Mouse (Mus musculus): Measurements from ENCODE around the gene Hoxa11. TPM values are rescaled to one million over a fixed set of nuclear protein-coding genes. Genes with fewer than 3 reads are reported as not detected.

The Hoxa11 gene
- polyA plus RNA-seq (2012; fragmentation: generic; extraction: Trizol): 10.9 TPM

- Histone ChIP-seq H3K4me3 (peak within 1 kb of the TSS; percentile 90), H3K79me2 (ENCODE audit: control insufficient read depth, insufficient read depth) (peaks cover 42% of the 10 kb centered on the region), H3K27me3 (ENCODE audit: control insufficient read depth, insufficient read depth, insufficient read length) (no peaks in the 10 kb centered on the region), H3K36me3 (ENCODE audit: control insufficient read depth, insufficient read depth) (no peaks in the 10 kb centered on the region), H3K4me2 (ENCODE audit: low read depth) (peak within 1 kb of the TSS; percentile 90), H3ac (ENCODE audit: control insufficient read depth, insufficient read length) (peak within 1 kb of the TSS; percentile 73)
- TF ChIP-seq POLR2AphosphoS2 (IDR thresholded peaks at IDR 0.05; ENCODE audit: insufficient read length, low read depth) (peak; percentile 45), USF1 (IDR thresholded peaks at IDR 0.05; ENCODE audit: low read depth) (peak; percentile 93), MYOD1 (IDR thresholded peaks at IDR 0.05; ENCODE audit: control insufficient read depth in 1 of 3, insufficient read length in 2 of 3, low read depth in 2 of 3) (no peak), CEBPB (IDR thresholded peaks at IDR 0.05; ENCODE audit: insufficient read depth, poor library complexity, severe bottlenecking) (peak; percentile 68; the same call in 1 of the 2 replicates)
These were observed at the start of gene Hoxa11 for GRCm38 (mm10) chr6:52245757-52246142. Gene Hoxa11 (minus strand): TSS chr6:52245810.

- Histone ChIP-seq H3ac (ENCODE audit: control insufficient read depth, insufficient read length) (no peak overlapping the region), H3K4me3 (no peak overlapping the region), H3K36me3 (ENCODE audit: control insufficient read depth, insufficient read depth) (no peaks in the 10 kb centered on the region), H3K79me2 (ENCODE audit: control insufficient read depth, insufficient read depth) (no peaks in the 10 kb centered on the region), H3K4me2 (ENCODE audit: low read depth) (no peak overlapping the region), H3K27me3 (ENCODE audit: control insufficient read depth, insufficient read depth, insufficient read length) (no peaks in the 10 kb centered on the region)
- TF ChIP-seq POLR2AphosphoS2 (IDR thresholded peaks at IDR 0.05; ENCODE audit: insufficient read length, low read depth): no peak
- no peak for TF ChIP-seq USF1 (IDR thresholded peaks at IDR 0.05; ENCODE audit: low read depth)
- no peak for TF ChIP-seq MAX (IDR thresholded peaks at IDR 0.05; ENCODE audit: low read depth)
- no peak for TF ChIP-seq SRF (IDR thresholded peaks at IDR 0.05; ENCODE audit: control insufficient read depth, insufficient read length, low read depth)
- TF ChIP-seq REST (IDR thresholded peaks at IDR 0.05; ENCODE audit: insufficient read depth, insufficient read length): no peak
- no peak for TF ChIP-seq TCF3 (IDR thresholded peaks at IDR 0.05; ENCODE audit: insufficient read length, low read depth)
- TF ChIP-seq POLR2A (IDR thresholded peaks at IDR 0.05; ENCODE audit: insufficient read length, low read depth): no peak
These were observed 49.0 kb upstream of the Hoxa11 start for GRCm38 (mm10) chr6:52294616-52295015.

- Histone ChIP-seq H3K79me2 (ENCODE audit: control insufficient read depth, insufficient read depth) (no peaks in the 10 kb centered on the region), H3K4me3 (no peak overlapping the region), H3K36me3 (ENCODE audit: control insufficient read depth, insufficient read depth) (no peaks in the 10 kb centered on the region), H3K4me2 (ENCODE audit: low read depth) (no peak overlapping the region), H3ac (ENCODE audit: control insufficient read depth, insufficient read length) (no peak overlapping the region), H3K27me3 (ENCODE audit: control insufficient read depth, insufficient read depth, insufficient read length) (no peaks in the 10 kb centered on the region)
- TF ChIP-seq POLR2AphosphoS2 (IDR thresholded peaks at IDR 0.05; ENCODE audit: insufficient read length, low read depth): no peak
- no peak for TF ChIP-seq CEBPB (IDR thresholded peaks at IDR 0.05; ENCODE audit: insufficient read depth, poor library complexity, severe bottlenecking)
- no peak for TF ChIP-seq USF1 (IDR thresholded peaks at IDR 0.05; ENCODE audit: low read depth)
- TF ChIP-seq TCF3 (IDR thresholded peaks at IDR 0.05; ENCODE audit: insufficient read length, low read depth): no peak
- TF ChIP-seq E2F4 (IDR thresholded peaks at IDR 0.05; ENCODE audit: insufficient read depth): no peak
- TF ChIP-seq POLR2A (IDR thresholded peaks at IDR 0.05; ENCODE audit: insufficient read length, low read depth): no peak
- no peak for TF ChIP-seq REST (IDR thresholded peaks at IDR 0.05; ENCODE audit: insufficient read depth, insufficient read length)
- TF ChIP-seq MYOG (IDR thresholded peaks at IDR 0.05; ENCODE audit: control insufficient read depth in 1 of 3, insufficient read depth in 1 of 3, insufficient read length in 2 of 3, low read depth in 2 of 3): no peak
- TF ChIP-seq MYOD1 (IDR thresholded peaks at IDR 0.05; ENCODE audit: control insufficient read depth in 1 of 3, insufficient read length in 2 of 3, low read depth in 2 of 3): no peak
- no peak for TF ChIP-seq TCF12 (IDR thresholded peaks at IDR 0.05; ENCODE audit: insufficient read depth, poor library complexity, severe bottlenecking)
- no peak for TF ChIP-seq SRF (IDR thresholded peaks at IDR 0.05; ENCODE audit: control insufficient read depth, insufficient read length, low read depth)
- no peak for TF ChIP-seq MAX (IDR thresholded peaks at IDR 0.05; ENCODE audit: low read depth)
These were observed 46.7 kb upstream of the Hoxa11 start for GRCm38 (mm10) chr6:52292328-52292727.

GRCm38 (mm10) chr6:52291021-52291860 lies 45.6 kb upstream of the Hoxa11 start:
- H3K27me3 ChIP-seq (ENCODE audit: control insufficient read depth, insufficient read depth, insufficient read length): no peaks in the 10 kb centered on the region
- no peaks in the 10 kb centered on the region for H3K36me3 ChIP-seq (ENCODE audit: control insufficient read depth, insufficient read depth)
- H3K79me2 ChIP-seq (ENCODE audit: control insufficient read depth, insufficient read depth): no peaks in the 10 kb centered on the region
- no peak overlapping the region for H3ac ChIP-seq (ENCODE audit: control insufficient read depth, insufficient read length)
- H3K4me3 ChIP-seq: no peak overlapping the region
- TF ChIP-seq E2F4 (IDR thresholded peaks at IDR 0.05; ENCODE audit: insufficient read depth) (no peak), USF1 (IDR thresholded peaks at IDR 0.05; ENCODE audit: low read depth) (no peak), MYOD1 (IDR thresholded peaks at IDR 0.05; ENCODE audit: control insufficient read depth in 1 of 3, insufficient read length in 2 of 3, low read depth in 2 of 3) (no peak), POLR2A (IDR thresholded peaks at IDR 0.05; ENCODE audit: insufficient read length, low read depth) (no peak), REST (IDR thresholded peaks at IDR 0.05; ENCODE audit: insufficient read depth, insufficient read length) (no peak), MAX (IDR thresholded peaks at IDR 0.05; ENCODE audit: low read depth) (no peak), TCF12 (IDR thresholded peaks at IDR 0.05; ENCODE audit: insufficient read depth, poor library complexity, severe bottlenecking) (no peak), MYOG (IDR thresholded peaks at IDR 0.05; ENCODE audit: control insufficient read depth in 1 of 3, insufficient read depth in 1 of 3, insufficient read length in 2 of 3, low read depth in 2 of 3) (no peak), POLR2AphosphoS2 (IDR thresholded peaks at IDR 0.05; ENCODE audit: insufficient read length, low read depth) (no peak)
- no peak overlapping the region for H3K4me2 ChIP-seq (ENCODE audit: low read depth)

GRCm38 (mm10) chr6:52290186-52290585 lies 44.6 kb upstream of the Hoxa11 start:
- H3K4me3 ChIP-seq: no peak overlapping the region
- H3K79me2 ChIP-seq (ENCODE audit: control insufficient read depth, insufficient read depth): no peaks in the 10 kb centered on the region
- no peaks in the 10 kb centered on the region for H3K36me3 ChIP-seq (ENCODE audit: control insufficient read depth, insufficient read depth)
- H3K4me2 ChIP-seq (ENCODE audit: low read depth): no peak overlapping the region
- no peak for TF ChIP-seq REST (IDR thresholded peaks at IDR 0.05; ENCODE audit: insufficient read depth, insufficient read length)
- no peak overlapping the region for H3ac ChIP-seq (ENCODE audit: control insufficient read depth, insufficient read length)
- H3K27me3 ChIP-seq (ENCODE audit: control insufficient read depth, insufficient read depth, insufficient read length): no peaks in the 10 kb centered on the region

Measured in myocyte (in vitro differentiated cells).